ENCODE assay signal across 11 mouse cellular contexts in the genomic region with DNA sequence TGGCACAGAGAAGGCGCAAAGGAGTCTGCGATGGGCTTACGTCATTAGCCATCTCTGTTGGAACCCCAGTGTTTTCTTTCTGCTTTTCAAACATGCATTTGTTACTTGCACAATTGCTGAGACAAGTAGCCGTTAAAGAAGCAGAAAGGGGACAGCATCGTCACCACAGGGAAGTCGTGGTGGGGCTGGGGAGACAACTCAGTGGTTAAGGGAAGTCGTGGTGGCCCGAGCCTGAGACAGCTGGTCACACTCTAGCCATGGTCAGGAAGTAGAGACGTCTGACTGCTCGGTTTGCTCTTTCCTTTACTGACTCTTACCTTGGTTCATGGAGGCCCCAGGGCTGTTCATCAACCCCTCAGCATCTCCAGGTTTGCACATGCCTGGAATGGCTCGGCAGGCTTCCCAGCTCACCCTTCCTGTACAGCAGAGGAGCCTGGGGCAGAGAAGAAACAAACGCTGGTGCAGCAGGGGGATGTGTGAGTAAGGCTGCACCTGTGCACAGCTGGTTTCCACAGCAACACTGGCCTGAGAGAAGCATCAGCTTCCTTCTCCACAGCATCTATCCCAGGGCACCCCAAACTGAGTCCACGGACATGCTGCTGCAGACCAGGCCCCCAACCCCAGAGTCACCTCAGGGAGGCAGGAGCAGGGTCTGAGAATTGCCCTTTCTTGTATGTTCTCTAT.
DNase-seq lines count a peak whose midpoint lies in the region; ATAC-seq and TF ChIP-seq lines count a peak whose summit lies in the region.
"Had no signal": no experiment of that assay in that cellular context is flagged by ENCODE, and none has a peak within 500 bp of the region (broad histone marks: within the 10 kb centered on the region; RNA-seq: fewer than 3 reads in every experiment).

No protein-coding gene starts in this region.

- no peak overlapping the region for H3K4me3 ChIP-seq in layer of hippocampus, adult 2 months
- H3K4me3 ChIP-seq: embryonic facial prominence, embryonic 13.5 days; gastrocnemius, adult 2 months had no signal

- DNase-seq in layer of hippocampus, adult 2 months (ENCODE audit: low spot score in 2 of 2): no peak
- DNase-seq in layer of hippocampus, postnatal 10 days (ENCODE audit: low spot score in 2 of 2): no peak
- peak; percentile 96 for DNase-seq in 416B (ENCODE audit: low read depth)
- DNase-seq in testis, postnatal 14 days (ENCODE audit: low spot score): no peak
- DNase-seq in frontal cortex, postnatal 36 days (ENCODE audit: low spot score in 2 of 2): no peak
- no peak for DNase-seq in gastrocnemius, postnatal 25 days
- DNase-seq: gastrocnemius, adult 2 months; kidney, postnatal 36 days had no signal

- 0 out of 2 replicates have a peak overlapping the region, but pooled peaks have one; percentile 18 for H3K27ac ChIP-seq in layer of hippocampus, adult 2 months
- H3K27ac ChIP-seq: embryonic facial prominence, embryonic 13.5 days; gastrocnemius, adult 2 months had no signal

- no peak for TF ChIP-seq CTCF in layer of hippocampus, adult 2 months (conservative IDR thresholded peaks at IDR 0.05)

- peak; percentile 91 to 97 for ATAC-seq in hematopoietic stem cell, adult 5-6 weeks (replicated peaks in 1 of 2; ENCODE audit: insufficient read depth in 1 of 2, low FRiP score in 2 of 2, low TSS enrichment in 1 of 2, low read depth in 1 of 2, poor library complexity in 2 of 2, severe bottlenecking in 2 of 2)
- ATAC-seq in monocyte, adult 5-6 weeks (replicated peaks; ENCODE audit: insufficient number of reproducible peaks, low FRiP score, low TSS enrichment, poor library complexity, severe bottlenecking): peak; percentile 97
